12 mouse cellular contexts compared by ENCODE assay signal in the genomic region with DNA sequence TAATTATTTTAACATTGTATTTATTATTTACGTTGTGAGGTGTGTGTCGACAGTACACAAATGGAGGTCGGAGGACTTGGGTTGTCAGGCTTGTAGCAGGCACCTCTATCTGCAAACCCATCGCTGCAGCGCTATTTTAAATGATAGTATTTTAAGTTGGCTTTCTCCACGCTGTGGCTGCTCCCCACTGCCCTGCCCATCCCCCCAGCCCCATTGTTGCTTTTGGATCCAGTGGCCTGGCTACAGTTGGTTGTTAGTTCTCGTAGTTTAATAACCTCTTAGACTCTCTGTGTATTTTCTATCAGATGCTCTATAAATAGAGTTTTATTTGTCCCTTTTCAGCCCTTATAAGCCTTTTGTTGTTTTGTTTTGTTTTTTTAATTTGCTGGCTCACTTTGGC.
"Had no signal": no experiment of that assay in that cellular context is flagged by ENCODE, and none has a peak within 500 bp of the region (broad histone marks: within the 10 kb centered on the region; RNA-seq: fewer than 3 reads in every experiment).

No protein-coding gene starts in this region.

- H3K4me3 ChIP-seq: intestine, embryonic 15.5 days; limb, embryonic 10.5 days; liver, embryonic 15.5 days; megakaryocyte, embryonic 14.5 days; midbrain, embryonic 12.5 days; stomach, embryonic 15.5 days had no signal

- H3K4me2 ChIP-seq: hindbrain, embryonic 14.5 days; intestine, embryonic 15.5 days; liver, embryonic 11.5 days; liver, embryonic 15.5 days; midbrain, embryonic 12.5 days; stomach, embryonic 15.5 days had no signal

- H3K9ac ChIP-seq: hindbrain, embryonic 14.5 days; intestine, embryonic 15.5 days; liver, embryonic 15.5 days; midbrain, embryonic 12.5 days; stomach, embryonic 15.5 days had no signal

- H3K27me3 ChIP-seq: intestine, embryonic 15.5 days; liver, embryonic 15.5 days; midbrain, embryonic 12.5 days; stomach, embryonic 15.5 days had no signal

- H3K4me1 ChIP-seq: liver, embryonic 15.5 days; megakaryocyte, embryonic 14.5 days; midbrain, embryonic 12.5 days; stomach, embryonic 15.5 days had no signal

- DNase-seq: kidney, adult 18-20 months; right cerebral cortex, postnatal 14 days; thymus, postnatal 4 days had no signal

- ATAC-seq: intestine, embryonic 15.5 days had no signal

- H3K36me3 ChIP-seq: intestine, embryonic 15.5 days; limb, embryonic 10.5 days; liver, embryonic 15.5 days; midbrain, embryonic 12.5 days; stomach, embryonic 15.5 days had no signal

- H3K27ac ChIP-seq: hindbrain, embryonic 14.5 days; intestine, embryonic 15.5 days; limb, embryonic 10.5 days; liver, embryonic 15.5 days; macrophage; midbrain, embryonic 12.5 days; stomach, embryonic 15.5 days had no signal

- H3K9me3 ChIP-seq: intestine, embryonic 15.5 days; limb, embryonic 10.5 days; liver, embryonic 15.5 days; midbrain, embryonic 12.5 days; stomach, embryonic 15.5 days had no signal
